Mouse (Mus musculus): ENCODE data around the gene 9330161L09Rik. TPM values are rescaled to one million over a fixed set of nuclear protein-coding genes. Genes with fewer than 3 reads are reported as not detected.

9330161L09Rik gene
- total RNA-seq, 4 experiments from 2014 or later = 3.4 to 5.0 (median 4.2) TPM

Other genes starting within 250 kb of the 9330161L09Rik start
- 10 to 100 TPM; 14.3 to 15.5 (median 14.9) TPM for gene Prima1, start 165.7 kb downstream of the 9330161L09Rik start, total RNA-seq (2022)
- gene Fam181a, start 96.8 kb downstream of the 9330161L09Rik start, total RNA-seq (2022) = 1 to 10 TPM; 1.9 to 4.9 (median 3.1) TPM
- 1 to 10 TPM; 4.2 to 7.1 (median 4.7) TPM for gene Asb2, start 51.8 kb downstream of the 9330161L09Rik start, total RNA-seq (2022)
- gene Otub2, start 19.1 kb downstream of the 9330161L09Rik start, total RNA-seq (2022) = 10 to 100 TPM; 17.2 to 21.0 (median 18.4) TPM
- 100 to 1,000 TPM; 253 to 278 (median 258) TPM for gene Ddx24, start 18.0 kb upstream of the 9330161L09Rik start, total RNA-seq (2022)
- gene Ifi27, start 26.4 kb upstream of the 9330161L09Rik start, total RNA-seq (2022) = 100 to 1,000 TPM in 2 of 4 experiments, 10 to 100 TPM in 2; 75.6 to 125 (median 90.7) TPM
- gene Ifi27l2a, start 35.9 kb upstream of the 9330161L09Rik start, total RNA-seq (2022) = 10 to 100 TPM in 1 of 4 experiments, 1 to 10 TPM in 3; 1.3 to 12.1 (median 5.3) TPM
- not detected for gene Ifi27l2b, start 49.4 kb upstream of the 9330161L09Rik start, total RNA-seq (2022)
- 10 to 100 TPM; 24.7 to 31.9 (median 29.3) TPM for gene Ppp4r4, start 124.5 kb upstream of the 9330161L09Rik start, total RNA-seq (2022)
- gene Serpina10, start 223.6 kb upstream of the 9330161L09Rik start, total RNA-seq (2022) = not detected
- gene Serpina6, start 249.4 kb upstream of the 9330161L09Rik start, total RNA-seq (2022) = not detected

Data from left cerebral cortex, adult 8-10 months (tissue).